Mouse (Mus musculus) ovary, postnatal 14 days (tissue): Measurements from ENCODE around the gene Krt86.

Experiments
- DNase-seq: peaks from one replicate; pipeline ENCODE4 v3.0.0; 2022; ENCODE audit warnings: low spot score

The Krt86 gene

DNA sequence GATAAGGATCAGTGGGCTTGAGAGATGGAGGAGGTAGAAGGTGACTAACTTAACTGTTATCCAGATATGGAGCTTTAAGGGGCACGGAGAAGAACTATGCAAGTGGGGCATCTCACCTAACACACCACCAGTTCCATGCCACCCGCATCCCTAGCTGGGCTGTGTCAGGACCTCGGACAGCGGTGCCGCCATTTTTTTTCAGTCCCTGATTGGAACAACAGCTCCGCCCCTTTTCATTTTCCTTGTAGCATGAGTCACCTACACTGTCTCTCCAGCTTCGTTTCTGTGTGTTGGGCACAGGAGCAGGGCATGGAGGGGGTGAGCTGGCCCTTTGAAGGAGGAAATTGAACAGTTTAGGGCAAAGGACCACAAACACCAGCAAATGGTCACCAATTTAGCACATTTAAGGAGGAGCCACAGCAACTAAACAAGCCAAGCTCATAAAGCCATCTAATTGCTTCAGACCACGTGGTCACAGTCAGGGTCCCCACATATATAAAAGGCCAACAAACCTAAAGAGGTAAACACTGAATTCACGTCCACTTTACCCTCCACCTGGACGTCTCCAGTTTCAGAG lies at the start of gene Krt86:
Gene Krt86 (plus strand): TSS at position 527 of the 577 bp plus-strand sequence.
- peak; percentile 38 for DNase-seq

DNA sequence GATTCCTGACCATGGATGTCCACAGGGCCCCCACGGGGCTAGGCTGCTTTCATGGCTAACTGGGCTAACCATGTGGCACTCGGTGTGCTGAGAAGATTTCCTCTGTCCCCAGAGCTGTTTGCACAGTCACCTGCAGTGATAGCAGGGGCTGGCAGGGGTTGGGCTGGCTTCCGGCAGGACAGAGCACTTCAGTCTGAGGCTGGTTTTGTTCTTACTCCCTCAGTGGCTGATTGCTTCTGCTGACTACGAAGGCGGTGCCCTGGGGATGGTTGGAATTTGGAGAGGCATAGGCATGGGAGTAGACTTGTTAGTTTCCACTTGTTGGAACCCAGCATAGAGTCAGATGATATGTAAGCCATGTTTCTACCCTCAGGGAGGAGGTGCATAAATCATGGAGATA lies 48.4 kb upstream of the Krt86 start:
- no peak for DNase-seq

DNA sequence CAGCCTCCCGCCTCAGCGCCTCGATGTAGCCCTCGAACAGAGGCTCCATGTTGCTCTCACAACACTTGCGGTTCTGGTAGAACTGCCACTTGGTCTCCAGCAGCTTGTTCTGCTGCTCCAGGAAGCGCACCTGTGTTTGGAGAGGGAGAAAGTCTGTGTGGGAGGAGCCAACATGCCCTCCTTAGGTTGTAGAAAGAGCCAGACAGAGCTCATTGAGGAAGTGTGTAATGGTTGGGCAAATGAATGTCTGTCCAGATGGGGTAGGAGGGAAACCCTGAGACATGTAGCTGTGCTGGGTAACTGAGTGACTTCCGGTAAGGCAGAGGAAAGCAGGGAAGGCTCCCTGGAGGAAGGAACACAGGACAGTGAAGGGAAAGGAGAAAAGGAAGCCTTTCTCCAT lies 36.7 kb upstream of the Krt86 start:
- no peak for DNase-seq

GRCm38 (mm10) chr15:101438555-101438954 lies 34.7 kb upstream of the Krt86 start, which contains the start of gene Krt87:
Gene Krt87, minus strand, starts transcription at chr15:101438804.
- no peak for DNase-seq

DNA sequence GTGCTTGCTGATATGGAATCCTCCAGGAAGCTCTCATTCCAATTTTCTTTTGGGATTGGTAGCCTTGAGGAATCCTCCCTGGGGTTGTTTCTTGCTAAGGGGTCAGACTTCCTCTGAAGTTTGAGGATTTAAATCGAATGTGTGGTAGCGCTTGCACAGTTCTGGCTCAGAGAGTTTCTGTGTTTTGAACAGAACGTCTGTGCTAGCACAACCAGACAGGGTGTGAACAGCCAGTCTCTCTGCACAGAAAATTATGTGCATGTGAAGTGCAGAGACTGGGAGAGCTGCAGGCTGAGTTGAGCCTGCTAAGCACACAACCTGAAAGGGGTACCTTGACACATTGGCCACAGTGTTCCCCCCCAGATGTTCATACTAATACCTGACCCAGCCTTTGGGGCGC lies 32.4 kb upstream of the Krt86 start:
- DNase-seq, result no peak

GRCm38 (mm10) chr15:101446572-101446971 lies 26.7 kb upstream of the Krt86 start:
- DNase-seq, result peak; percentile 23

GRCm38 (mm10) chr15:101447444-101447843 lies 25.8 kb upstream of the Krt86 start, which contains the start of gene Krt88:
Gene Krt88, plus strand, starts transcription at chr15:101447744.
- DNase-seq, result no peak

- peak; percentile 75 for DNase-seq
Measured at GRCm38 (mm10) chr15:101453093-101453736, 20.1 kb upstream of the Krt86 start.

GRCm38 (mm10) chr15:101454774-101455173 lies 18.5 kb upstream of the Krt86 start:
- no peak for DNase-seq

DNA sequence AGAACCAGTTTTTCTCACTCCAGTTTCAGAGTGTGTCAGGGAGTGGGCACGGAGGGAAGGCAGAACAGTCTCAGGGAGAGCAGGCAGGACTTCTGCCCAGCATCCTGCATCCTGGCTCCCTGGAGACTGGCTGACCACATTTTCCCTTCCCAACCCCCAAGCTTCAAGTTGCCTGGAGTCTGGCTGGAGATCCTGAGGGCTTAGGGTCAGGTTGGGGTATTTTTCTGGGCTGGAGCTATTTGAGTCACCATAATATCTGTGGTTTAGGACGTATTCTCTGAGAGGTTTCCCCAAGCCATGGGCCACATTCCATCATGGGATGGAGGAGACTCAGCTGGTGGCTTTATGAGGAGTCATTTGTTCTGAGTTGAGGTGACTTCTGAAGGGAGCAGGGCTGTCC lies 18.0 kb upstream of the Krt86 start:
- DNase-seq, result no peak

DNA sequence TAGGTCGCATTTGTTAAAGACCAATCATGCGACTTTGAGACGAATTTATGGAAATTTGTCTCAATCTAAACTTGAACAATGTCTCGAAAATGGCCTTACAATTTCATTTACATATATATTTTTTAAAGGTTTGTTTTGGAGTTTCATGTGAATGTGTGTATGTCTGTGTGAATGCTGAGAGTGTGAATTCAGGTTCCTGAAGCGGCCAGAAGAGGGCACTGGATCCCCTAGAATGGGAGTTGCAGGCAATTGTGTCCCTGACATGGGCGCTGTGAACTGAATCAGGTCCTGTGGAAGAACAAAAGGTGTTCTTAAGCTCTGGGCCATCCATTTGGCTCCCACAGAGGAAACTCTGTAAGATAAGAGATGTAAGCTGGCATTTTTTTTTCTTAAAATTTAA lies 17.4 kb upstream of the Krt86 start:
- no peak for DNase-seq

DNA sequence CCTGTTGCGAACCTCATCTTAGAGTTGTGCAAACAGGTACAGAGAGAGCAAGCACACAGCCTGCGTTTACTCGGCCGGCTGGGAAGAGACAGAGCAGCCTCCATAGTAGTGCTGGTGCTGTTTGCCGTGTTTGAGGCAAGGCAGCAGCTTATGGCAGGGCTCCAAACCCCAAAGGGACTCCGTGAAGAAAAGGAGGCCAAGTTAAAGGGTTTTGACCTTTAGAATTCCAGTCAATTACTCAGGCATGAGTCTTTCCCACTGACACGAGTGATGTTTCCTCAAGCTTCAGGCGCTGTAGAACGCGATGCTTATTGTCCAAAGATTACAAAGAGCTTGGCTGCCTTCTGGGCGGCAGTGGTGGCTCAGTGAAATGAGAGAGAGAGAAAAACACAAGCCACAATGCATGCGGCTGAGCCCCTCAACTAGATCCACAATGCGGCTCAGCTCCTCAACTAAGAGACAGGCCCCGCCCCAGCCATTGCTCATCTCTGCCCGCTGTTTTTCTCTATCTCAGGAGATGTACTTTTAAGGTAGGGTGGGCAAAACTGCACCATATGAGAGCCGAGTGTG lies 14.8 kb upstream of the Krt86 start:
- DNase-seq, result no peak

GRCm38 (mm10) chr15:101459283-101459682 lies 14.0 kb upstream of the Krt86 start:
- no peak for DNase-seq

- no peak for DNase-seq
Measured at GRCm38 (mm10) chr15:101463651-101464050, 9.6 kb upstream of the Krt86 start, which contains the start of gene Krt81. Gene Krt81, minus strand, starts transcription at chr15:101463751.

- DNase-seq, result no peak
Measured at GRCm38 (mm10) chr15:101469093-101469492, 4.2 kb upstream of the Krt86 start.

DNA sequence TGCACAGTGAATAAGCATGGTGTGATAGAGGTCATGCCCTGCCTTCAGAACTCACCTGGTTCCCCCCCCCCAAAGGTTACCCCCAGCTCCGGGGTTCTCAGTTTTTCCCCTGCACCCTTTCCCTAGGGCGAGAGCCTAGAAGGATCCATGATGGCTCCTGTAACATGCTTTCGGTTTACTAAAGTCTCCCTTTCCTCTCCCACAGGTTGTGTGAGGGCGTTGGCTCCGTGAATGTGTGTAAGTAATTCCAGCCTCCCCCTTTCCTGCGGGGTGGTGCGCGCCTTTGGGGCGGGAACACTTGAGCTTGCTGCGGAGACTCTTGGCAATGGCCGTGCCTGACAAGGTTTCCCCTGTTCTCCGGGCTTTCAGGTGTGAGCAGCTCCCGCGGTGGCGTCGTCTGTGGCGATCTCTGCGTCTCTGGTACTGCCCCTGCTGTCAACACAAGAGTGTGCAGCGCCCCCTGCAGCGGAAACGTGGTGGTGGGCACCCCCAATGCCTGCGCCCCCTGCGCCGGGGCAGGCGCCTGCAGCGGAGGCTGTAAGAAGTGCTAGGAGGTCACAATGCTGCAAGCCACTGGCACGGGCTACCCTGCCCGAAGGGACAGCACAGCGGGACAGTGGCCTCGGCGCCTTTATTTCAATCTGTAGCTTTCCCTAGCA lies 5.9 kb downstream of the Krt86 start:
- DNase-seq, result peak; percentile 36

DNA sequence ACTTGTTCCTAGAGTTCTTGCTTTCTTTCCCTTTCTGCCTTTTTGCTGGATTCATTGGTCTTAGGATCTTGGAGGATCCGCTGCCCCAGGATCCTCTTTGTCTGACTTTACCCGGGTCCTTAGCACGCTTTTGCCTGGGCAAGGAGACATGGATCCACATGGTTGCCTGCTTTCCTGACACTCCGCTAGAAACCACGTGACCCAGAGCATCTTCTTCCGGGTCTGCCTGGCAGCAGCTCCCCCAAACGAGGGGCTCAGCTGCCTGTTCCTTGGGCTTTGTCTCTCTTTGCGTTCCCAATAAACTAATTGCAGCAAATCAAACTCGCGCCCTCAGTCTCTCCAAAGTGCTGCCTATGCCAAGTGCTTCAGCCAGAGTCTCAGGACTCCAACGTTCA lies 6.4 kb downstream of the Krt86 start:
- DNase-seq, result no peak

DNA sequence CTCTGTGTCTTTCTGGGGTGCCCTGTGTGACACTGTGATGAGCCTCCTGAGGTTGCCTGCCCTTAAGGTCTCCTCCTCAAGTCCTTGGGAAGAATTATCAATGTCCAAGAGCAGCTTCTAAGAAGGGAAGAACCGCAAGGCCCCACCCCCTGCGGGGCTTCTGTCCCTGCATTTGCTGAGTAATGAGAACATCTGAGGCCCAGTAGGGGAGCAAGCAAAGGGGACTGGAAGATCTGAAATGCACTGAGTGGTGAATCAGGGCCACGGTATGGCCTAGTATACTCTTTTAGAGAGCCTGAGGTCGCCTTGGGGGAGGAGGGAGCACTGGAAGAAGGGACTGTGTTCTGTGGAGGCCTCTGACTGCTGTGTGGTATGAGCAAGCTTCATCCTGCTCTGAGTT lies 8.8 kb downstream of the Krt86 start:
- no peak for DNase-seq

GRCm38 (mm10) chr15:101483646-101484045 lies 10.4 kb downstream of the Krt86 start:
- no peak for DNase-seq

GRCm38 (mm10) chr15:101484939-101485338 lies 11.7 kb downstream of the Krt86 start:
- DNase-seq, result no peak

DNA sequence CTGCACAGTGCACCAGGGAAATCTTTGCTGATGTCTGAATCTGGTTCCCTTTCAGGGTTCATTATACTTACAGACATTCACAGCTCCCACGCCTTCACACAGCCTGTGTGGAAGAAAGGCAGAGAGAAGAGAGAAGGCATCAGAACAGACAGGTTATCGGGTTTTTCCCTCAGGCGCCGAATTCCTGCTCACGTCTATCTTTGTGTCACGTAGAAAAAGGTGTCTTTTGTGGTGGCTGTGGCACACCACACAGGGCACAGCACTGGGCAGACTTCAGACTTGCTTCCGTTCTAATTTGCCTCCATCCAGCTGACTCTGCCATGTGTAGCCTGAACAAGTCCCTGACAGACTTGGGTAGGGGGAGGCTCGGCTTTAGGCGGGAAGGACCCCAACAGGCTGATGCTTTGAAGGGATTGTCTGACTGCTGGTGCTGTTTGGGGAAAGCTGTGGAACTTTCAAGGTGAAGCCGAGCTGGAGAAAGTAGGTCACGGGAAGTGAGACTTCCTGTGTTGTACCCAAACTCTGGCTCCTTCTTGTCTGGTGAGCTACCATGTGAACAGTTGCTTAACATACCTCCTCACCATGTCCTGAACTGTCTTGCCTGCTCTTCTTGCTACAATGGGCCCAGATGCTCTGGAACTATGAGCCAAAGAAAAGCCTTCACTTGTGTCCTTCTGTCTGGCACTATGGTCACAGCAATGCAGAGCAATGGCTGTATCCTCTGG lies 12.8 kb downstream of the Krt86 start:
- no peak for DNase-seq

- no peak for DNase-seq
Measured at GRCm38 (mm10) chr15:101491431-101491830, 18.2 kb downstream of the Krt86 start, which contains the start of gene Krt83. Gene Krt83, minus strand, starts transcription at chr15:101491512.
